Mouse (Mus musculus): Measurements from ENCODE around the gene Flad1.

The Flad1 gene

DNA sequence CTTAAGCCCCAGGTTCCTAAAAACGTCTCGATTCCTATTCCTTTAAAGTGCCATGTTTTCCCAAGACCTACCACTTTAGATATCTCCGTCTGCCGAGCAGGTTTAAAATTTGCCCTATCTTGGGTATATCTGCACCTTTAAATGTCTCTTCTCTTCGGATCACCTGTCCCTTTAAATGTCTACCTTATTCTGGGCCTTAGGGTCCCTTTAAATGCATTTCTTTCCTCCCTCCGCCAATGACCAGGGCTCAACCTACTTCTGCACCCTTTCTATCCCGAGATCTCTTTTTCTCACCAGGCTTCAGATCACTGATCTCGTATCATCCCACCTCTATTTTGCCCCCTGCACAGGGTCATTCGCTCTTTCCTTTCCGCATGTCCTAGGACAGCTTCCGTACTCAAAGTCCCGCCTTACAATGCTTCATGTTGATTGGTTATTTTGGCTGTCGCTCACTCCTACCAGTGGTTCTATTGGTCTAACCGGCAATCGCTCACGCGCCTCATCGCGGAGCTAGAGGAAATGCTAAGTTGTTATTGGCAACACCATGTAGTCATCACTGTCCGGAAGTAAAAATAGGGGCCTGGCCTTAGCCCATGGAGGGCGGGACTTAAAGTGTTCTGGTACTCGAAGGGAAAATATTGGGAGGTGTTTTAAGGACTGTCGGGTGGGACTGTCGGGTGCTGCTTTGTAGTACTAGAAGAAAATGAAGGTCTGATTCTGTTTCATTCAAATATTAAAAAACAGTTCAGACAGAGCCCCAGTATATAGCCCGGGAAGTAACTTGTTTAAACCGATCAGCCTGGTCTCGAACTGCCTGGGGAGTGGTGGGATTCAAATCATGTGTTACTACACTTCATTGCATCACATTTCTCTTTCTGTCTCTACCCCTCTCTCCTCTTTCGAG is at the start of gene Flad1:
Gene Flad1, minus strand, starts transcription at position 381 of the 904 bp plus-strand sequence.
- peak; percentile 96 for ATAC-seq (ENCODE audit: insufficient number of reproducible peaks, low FRiP score, low TSS enrichment)

DNA sequence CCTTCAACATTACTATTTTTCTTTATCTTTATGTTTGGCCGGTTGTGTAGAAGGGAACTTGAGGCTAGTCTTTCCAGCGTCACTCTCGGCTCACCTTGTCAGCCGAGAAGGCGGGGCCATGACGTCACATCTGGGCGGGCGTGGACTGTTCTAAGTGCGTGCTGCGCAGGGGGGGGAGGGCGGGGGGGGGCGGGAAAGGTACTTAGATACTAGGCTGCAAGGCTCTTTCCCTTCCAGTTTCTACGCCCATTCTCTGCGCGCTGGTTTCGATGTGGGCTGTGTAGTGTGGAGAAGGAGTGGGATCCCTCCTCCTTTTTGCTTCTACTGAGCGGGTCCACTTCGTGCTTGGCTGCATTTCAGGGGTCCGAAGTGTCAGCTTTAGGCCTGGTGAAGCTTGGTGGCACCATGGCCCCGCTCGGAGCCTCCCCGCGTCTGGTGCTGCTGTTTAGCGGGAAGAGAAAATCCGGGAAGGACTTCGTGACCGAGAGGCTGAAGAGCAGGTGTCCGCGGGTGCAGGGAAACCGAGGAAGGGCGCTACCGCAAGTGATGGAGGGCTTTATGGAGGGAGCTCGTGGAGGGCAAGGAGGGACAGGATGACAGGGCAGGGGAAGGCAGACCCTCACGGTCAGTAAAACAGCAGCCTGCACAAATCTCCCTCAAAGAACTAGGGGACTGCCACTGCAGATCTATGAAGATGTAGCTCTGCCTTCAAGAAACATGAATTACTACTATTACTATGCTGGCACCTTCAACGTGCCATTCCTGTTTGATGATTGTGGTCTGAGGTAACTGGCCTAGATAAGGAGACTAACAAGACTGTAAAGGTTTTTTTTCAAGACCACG is 47.5 kb upstream of the Flad1 start:
- ATAC-seq (ENCODE audit: insufficient number of reproducible peaks, low FRiP score, low TSS enrichment): peak; percentile 77

DNA sequence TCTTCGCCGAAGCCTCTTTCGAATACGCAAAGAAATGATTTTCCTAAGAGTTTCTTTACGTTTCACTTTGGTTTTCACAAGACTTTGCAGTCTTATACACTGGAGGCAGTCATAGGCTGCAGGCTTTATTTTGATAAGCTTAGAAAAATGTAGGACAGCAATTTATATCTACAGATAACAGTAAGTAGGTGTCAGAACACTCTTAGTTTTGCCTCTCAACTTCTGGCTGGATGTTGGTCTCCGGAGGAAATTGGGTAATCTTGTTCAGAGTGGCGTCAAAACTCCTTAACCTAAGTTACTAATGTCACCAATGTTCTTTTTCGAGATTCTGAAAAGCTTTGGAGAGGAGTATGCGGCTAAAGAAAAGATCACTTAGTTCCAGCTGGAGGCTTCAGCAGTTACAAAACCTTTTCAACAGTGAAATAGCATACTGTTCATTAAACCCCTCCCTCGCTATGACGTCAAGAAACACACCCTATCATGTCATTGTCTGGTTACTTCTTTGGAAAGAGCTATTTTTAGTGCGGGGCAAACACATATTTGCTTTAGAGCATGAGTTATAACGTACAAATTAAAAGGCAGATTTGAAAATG is 46.8 kb upstream of the Flad1 start:
- ATAC-seq (ENCODE audit: insufficient number of reproducible peaks, low FRiP score, low TSS enrichment): no peak

DNA sequence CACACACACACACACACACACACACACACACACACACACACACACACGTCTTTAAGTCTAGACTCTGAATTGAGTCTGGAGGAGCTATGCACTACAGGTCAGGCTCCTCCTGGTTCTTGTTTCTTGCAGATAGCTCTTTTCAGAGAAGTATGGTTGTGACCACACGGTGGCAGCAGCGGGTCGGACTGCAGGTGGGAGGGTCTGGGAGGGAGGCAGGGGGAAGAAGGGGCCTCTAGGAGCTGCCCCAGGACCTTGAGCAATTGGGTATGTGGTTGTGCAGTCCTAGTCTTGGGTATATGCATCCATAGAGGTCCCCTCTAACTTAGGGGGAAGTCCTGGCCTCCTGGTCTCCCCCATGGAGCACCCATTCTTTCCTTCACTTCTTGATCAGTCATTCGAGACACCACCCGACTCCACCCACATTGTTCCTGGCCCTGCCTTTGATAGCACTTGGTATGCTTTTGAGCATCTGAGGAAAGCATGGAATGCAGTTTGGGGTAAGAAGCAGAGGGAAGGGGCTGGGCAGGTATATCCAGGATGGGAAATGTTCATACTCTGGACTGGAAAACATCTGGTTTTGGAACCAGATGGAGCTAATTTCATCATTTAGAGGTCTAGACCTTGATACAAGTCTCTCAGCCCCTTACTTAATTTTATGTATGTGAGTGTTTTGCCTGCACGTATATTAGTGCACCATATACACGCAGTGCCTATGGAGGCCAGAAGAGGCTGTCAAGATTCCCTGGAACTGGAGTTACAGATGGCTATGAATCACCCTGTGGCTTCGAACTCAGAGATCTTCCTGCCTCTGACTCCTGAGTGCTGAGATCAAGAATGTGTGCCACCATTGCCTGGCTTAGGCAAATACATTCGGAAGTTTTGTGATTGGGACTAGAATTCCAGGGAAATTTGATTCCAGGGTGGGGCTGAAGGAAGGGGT is 45.3 kb upstream of the Flad1 start:
- no peak for ATAC-seq (ENCODE audit: insufficient number of reproducible peaks, low FRiP score, low TSS enrichment)

DNA sequence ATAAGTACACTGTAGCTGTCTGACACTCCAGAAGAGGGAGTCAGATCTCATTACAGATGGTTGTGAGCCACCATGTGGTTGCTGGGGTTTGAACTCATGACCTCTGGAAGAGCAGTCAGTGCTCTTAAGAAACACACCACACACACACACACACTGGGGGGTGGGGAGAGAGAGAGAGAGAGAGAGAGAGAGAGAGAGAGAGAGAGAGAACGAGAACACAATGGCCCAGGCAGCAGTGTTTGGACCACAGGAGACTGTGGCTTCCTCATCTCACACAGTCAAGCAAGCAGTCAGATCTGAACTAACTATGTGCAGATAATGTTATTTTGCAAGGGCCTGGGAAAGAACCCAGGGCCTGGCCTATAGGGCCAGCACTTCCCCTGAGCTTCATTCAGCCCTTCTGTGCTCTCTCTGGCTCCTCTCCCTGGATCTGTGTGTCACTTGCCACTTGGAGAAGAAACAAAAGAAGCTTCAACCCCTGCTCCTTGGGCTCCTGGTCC is 44.2 kb upstream of the Flad1 start:
- ATAC-seq (ENCODE audit: insufficient number of reproducible peaks, low FRiP score, low TSS enrichment): no peak

DNA sequence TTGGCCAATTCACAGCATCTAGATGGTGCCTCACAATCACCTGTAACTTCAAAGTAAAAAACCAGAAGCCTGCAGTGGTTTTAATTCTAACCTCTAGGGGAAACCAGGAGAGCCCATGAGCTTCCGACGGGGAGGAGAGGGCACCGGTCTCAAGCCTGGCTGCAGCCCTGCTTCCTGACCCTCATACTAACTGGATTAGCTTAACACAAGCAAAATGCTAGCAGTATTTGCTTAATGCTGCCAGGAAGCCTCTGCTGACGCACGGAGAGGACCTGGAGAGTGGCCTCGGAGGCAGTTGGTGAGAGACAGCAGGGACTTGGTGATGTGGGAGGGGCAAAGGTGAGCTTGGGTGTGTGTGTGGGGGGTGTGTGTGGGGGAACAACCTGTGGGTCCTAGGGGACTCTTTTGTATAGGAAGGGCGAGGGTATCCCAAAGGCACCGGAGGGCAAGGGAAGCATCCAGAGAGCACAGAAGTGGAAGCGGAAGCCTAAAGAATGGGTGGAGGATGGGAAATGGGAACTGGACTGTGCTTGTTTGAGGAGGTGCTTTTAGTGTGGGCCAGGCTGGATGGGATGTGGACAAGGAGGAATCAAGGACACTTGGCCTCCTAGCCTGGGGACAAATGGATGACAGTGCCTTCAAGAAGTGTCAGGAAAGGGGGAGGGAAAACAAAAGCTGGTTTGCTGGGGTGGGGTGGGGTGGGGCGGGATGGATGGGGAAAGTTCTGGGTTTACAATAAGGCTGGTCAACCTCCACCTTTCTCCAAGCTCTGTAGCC is 42.9 kb upstream of the Flad1 start, which contains the start of gene Pmvk:
Gene Pmvk, plus strand, starts transcription at position 141 of the 777 bp plus-strand sequence.
- no peak for ATAC-seq (ENCODE audit: insufficient number of reproducible peaks, low FRiP score, low TSS enrichment)

DNA sequence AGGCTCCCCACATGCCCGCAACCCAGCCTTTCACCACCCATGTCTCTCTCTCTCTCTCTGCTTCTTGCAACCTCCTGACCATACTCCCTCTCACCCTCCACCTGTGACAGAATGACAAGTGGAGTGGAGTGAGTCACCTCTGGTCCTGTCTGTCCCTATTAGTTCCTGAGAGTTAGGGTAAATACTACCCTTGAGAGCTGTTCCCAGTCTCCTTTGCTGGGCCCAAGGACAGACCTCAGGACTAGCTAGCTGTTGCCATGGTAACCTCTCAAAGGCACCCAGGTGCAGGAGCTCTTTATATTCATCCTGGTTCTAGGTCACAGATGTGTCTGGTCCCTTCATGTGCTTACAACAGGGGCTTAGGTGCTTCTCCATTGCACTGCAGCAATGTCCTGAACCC is 40.2 kb upstream of the Flad1 start:
- ATAC-seq (ENCODE audit: insufficient number of reproducible peaks, low FRiP score, low TSS enrichment): no peak

DNA sequence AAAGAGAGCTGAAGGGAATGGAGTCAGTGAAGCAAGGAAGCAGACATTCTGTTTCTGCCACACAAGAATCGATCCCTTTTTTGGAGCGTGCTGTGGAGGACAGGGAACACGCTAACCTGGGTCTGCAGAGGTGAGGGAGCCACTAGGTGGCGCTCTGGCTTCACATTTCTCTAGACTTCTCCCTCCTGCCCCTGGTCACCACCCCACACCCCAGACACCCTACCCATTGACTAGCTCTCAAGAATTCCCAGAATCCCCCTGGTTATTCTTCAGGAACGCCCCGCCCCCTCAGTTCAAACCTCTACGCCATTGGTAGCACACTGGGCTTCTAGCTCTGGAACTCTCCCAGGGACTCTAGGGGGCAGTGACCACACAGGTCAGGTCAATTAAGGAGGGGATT is 37.9 kb upstream of the Flad1 start:
- peak; percentile 41; the same call in 1 of the 2 replicates for ATAC-seq (ENCODE audit: insufficient number of reproducible peaks, low FRiP score, low TSS enrichment)

DNA sequence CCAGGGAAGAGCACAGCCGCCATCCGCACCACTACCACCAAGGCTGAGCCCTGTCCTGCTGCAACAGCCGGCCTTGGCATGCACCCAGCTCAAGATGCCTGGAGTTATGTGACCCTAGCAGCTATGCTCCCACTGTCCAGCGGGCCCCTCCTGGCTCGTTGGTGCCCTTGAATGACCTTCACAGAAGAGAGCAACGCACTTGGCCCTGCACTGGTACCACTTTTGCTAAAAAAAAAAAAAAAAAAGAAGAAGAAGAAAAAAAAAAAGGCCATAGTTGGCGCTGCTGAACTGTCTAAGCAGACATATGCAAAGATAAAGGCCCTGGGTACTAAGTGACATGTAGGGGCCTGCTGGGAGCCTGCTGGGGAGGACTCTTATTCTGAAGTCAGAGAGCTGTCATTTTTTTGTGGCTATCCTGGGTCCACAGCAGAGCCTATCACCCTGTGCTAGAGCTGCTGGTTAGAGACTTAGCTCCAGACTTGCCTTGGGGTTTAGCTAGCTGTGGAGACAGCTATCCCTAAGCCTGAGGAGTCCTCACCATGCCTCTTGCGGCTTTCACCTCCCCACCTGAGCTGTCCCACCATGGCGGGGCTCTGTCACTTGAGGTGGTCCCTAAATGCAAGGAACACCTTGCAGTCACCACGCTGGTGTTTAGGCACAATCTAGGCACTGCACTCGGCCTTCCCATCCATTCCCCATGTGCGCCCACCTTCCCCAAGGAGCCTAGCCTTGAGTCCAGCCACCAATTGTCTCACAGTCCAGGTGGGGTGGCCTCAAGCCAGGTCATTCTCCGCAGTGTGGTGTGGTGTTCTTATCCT is 37.3 kb upstream of the Flad1 start:
- ATAC-seq (ENCODE audit: insufficient number of reproducible peaks, low FRiP score, low TSS enrichment): no peak

DNA sequence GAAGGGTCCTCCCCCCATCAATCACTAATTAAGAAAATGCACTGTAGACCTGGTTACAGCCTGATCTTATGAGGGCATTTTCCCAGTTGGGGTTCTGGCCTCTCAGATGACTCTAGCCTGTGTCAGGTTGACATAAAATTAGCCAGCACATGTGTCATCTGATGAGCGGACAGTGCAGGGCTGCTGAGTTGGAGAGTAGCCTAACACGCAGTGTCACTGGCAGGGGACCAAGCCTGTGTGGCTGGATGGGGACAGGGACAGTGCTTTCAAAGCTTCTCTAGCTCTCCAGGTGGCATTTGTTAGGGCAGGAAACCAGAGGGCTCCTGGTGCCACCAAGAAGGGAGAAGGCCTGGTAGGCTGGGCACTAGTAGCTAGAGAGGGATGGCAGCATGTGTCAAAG is 29.0 kb upstream of the Flad1 start:
- no peak for ATAC-seq (ENCODE audit: insufficient number of reproducible peaks, low FRiP score, low TSS enrichment)

DNA sequence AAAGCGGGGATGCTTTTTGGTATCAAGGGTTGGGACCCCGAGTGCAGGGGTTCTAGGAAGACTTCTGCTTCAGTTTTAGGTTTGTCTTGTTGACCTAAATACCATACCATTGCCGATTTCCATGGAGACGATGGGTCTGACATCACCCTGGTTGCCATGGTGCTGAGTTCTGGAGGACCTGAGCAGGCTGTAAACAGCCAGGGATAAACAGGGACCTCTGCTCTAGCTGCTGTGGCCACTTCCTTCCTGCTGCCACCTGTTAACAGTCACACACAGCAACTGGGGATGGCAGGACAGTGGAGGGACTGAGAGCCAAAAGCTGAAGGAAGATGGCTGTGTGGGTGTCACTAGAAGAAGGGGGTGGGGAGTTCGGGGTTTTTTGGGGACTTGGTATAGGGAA is 25.6 kb upstream of the Flad1 start:
- ATAC-seq (ENCODE audit: insufficient number of reproducible peaks, low FRiP score, low TSS enrichment): no peak

DNA sequence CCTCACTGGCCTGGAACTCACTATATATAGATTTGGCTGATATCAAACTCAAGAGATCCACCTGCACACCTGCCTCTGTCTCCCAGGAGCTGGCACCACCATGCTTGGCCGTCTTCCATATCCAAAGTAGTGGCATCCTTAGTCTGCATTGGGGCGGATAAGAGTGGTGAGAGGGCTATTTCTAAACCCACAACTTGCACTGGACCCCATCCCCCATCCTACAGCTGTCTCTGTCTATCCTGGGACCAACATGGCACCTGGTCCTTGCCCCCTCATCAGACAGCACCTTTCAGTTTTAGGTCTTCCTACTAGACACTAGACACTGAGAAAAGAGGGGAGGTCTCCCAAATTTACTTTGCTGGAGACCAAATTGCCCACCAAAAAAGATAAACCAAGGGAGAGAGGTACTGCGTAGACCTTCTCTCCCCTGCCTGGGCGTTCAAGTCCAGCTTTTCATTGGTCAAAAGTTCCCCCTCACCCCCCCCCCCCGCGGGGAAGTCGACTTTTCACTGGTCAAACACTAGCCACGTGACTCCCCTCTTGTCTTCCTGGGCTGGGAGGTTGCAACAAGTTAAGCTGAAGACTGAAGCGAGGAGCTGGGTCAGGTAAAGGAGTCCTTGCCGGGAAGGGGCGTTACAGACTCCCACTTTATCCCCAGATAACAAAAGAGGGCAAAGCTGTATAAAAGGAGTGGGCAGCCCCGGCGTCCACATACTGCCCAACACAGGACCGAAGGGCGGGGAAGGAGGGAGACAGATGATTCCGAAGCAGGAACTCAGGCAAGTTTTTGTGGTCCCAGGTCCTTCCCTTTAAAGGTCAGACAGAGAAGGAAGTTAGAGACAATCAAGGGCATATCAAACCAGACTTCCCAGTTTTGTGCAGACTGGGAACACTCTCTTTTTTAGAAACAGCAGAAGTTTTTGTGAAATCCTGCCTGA is 24.8 kb upstream of the Flad1 start, which contains the start of gene Pbxip1:
Gene Pbxip1, plus strand, starts transcription at position 531 of the 938 bp plus-strand sequence.
- ATAC-seq (ENCODE audit: insufficient number of reproducible peaks, low FRiP score, low TSS enrichment): no peak

DNA sequence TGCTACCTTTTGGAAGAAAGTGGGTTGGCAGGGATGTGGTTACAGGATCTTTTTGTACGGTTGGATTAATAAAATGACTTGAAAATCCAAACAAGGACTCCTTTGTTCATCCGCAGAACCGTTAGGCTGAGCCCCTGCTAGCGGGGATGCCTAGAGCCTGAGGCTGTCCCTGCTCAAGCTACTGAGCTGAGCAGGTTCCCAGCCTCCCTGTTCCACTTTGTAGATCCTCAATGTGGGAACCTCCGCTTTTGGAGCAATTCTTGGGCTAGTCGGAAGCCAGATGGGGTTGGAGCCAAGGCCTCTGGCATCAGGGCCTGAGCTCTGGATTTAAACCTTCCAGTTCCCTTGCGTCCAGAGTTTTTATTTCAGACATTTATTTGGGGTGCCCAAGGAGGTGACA is 23.4 kb upstream of the Flad1 start:
- ATAC-seq (ENCODE audit: insufficient number of reproducible peaks, low FRiP score, low TSS enrichment): no peak

DNA sequence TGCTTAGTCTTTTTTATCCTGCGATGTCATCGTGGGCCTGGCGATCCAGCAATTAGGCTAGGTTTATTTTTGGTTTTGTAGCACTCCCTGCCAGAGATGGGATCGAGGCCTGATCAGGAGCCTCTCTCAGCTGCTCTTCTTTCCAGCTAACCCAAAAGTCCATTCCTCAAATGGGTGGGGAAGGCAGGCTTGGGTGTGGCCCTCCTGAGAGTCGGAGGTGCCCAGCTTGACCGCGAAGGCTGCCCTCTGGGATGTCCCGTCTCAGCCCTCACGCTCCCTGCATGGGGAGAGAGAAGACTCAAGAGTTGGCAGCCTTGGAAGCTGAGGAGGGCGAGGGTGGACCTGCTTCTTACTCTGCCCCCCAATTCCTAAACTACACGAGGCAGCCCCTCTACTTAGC is 22.9 kb upstream of the Flad1 start:
- ATAC-seq (ENCODE audit: insufficient number of reproducible peaks, low FRiP score, low TSS enrichment): no peak

DNA sequence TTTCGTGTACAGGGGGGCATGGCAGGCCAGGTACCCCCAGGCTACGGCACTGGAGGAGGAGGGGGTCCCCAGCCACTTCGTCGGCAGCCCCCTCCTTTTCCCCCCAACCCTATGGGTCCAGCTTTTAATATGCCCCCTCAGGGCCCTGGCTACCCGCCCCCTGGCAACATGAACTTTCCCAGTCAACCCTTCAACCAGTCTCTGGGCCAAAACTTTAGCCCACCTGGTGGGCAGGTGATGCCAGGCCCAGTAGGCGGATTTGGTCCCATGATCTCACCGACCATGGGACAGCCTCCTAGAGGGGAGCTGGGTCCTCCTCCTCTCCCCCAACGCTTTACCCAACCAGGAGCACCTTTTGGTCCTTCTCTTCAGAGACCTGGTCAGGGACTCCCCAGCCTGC is 20.9 kb upstream of the Flad1 start:
- ATAC-seq (ENCODE audit: insufficient number of reproducible peaks, low FRiP score, low TSS enrichment): no peak

DNA sequence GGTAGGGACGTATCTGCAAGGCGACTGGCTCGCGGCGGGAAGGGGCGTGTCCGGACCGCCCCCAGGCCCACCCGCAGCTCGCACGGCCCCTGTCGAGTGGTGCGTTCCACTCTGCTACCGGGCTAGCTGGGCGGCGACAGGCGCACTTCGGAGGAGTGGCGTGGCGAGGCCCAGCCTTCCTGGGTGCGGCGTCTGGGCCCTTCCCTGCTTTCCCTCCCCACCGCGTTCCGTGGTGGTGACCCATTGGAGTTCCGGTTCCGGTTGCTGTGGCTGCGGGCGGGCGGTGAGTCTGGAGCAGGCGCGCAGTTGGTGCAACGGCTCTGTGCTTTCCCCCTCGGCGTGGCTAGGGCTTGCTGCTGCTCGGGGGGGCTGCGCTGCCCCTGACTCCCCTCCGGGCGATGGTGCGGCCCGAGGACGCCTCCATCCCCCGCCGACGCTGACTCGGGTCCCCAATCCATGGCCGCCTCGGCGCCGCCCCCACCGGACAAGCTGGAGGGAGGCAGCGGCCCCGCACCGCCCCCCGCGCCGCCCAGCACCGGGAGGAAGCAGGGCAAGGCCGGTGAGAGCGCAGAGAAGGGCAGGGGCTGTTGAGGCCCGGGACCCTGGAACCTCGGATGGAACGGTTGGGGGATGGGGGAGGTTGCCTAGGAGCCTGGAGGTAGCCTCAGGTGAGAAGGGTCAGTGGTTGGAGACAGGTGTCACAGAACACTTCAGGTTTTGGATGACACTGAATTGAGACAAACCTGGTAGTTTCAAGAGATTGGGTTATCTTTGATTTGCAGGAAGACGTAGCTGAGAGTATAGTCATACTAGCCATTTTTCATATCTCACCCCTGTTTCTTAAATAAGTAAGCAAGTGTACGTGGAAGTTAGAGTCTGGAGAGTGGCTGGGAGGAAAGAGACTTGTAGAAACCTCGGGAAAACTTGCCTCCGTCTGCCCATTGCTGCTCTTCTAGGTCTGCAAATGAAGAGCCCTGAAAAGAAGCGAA is 18.8 kb upstream of the Flad1 start, which contains the start of gene Pygo2:
Gene Pygo2, plus strand, starts transcription at position 44 of the 989 bp plus-strand sequence.
- peak; percentile 95 for ATAC-seq (ENCODE audit: insufficient number of reproducible peaks, low FRiP score, low TSS enrichment)

Measured in cerebellum, adult (tissue).